Mouse (Mus musculus) limb, embryonic 14.5 days (tissue): ENCODE data around the gene Zfp423. TPM values are rescaled to one million over a fixed set of nuclear protein-coding genes. Genes with fewer than 3 reads are reported as not detected.

Source experiments
- ATAC-seq: fragments of 200-750 bp; cut with Nextera tagmentation; 2 replicates; pipeline ENCODE4 v1.8.0; 2017; ENCODE audit warnings: low read depth, moderate number of reproducible peaks, moderate TSS enrichment; ENCODE audit not compliant: low FRiP score
- DNase-seq: peaks from one replicate; pipeline ENCODE4 v3.0.0-alpha.2; 2015; ENCODE audit warnings: low spot score
- H3K27ac ChIP-seq: fragments of 300-500 bp; sonication (generic); replicated peaks from 2 replicates; pipeline ENCODE4 v1.5.1; 2014; ENCODE audit warnings: low read depth, mild to moderate bottlenecking, low read length, moderate library complexity, mixed read lengths
- H3K27me3 ChIP-seq: fragments of 300-500 bp; sonication (generic); 2 replicates; pipeline ENCODE4 v1.6.1; 2014; ENCODE audit warnings: low read length, mixed read lengths; ENCODE audit not compliant: control insufficient read depth, insufficient read depth
- H3K36me3 ChIP-seq: fragments of 300-500 bp; sonication (generic); 2 replicates; pipeline ENCODE4 v1.6.1; 2014; ENCODE audit warnings: mild to moderate bottlenecking, low read length, moderate library complexity, mixed read lengths; ENCODE audit not compliant: control insufficient read depth, insufficient read depth
- H3K4me1 ChIP-seq: fragments of 300-500 bp; sonication (generic); 2 replicates; pipeline ENCODE4 v1.6.1; 2014; ENCODE audit warnings: antibody characterized with exemption, low read length, mixed read lengths; ENCODE audit not compliant: control insufficient read depth, insufficient read depth
- H3K4me2 ChIP-seq: fragments of 300-500 bp; sonication (generic); replicated peaks from 2 replicates; pipeline ENCODE4 v1.6.1; 2014; ENCODE audit warnings: low read depth, mild to moderate bottlenecking, low read length, moderate library complexity; ENCODE audit not compliant: severe bottlenecking
- H3K4me3 ChIP-seq: fragments of 300-500 bp; sonication (generic); replicated peaks from 2 replicates; pipeline ENCODE4 v1.5.1; 2014; ENCODE audit warnings: low read length
- H3K9ac ChIP-seq: fragments of 300-500 bp; sonication (generic); 2 replicates; pipeline ENCODE4 v1.6.1; 2014; ENCODE audit warnings: mild to moderate bottlenecking, low read depth, low read length, moderate library complexity; ENCODE audit not compliant: severe bottlenecking
- H3K9me3 ChIP-seq: fragments of 300-500 bp; sonication (generic); 2 replicates; pipeline ENCODE4 v1.6.1; 2016; ENCODE audit warnings: low read length; ENCODE audit not compliant: control insufficient read depth
- POLR2A ChIP-seq: fragments of 200-500 bp; IDR thresholded peaks from 2 replicates; pipeline ENCODE4 v1.8.0; 2012; ENCODE audit warnings: inconsistent platforms, mild to moderate bottlenecking, moderate library complexity, borderline replicate concordance; ENCODE audit not compliant: insufficient read depth, insufficient read length; ENCODE audit errors: extremely low read depth
- WGBS: fragments of 180-500 bp; shearing (Covaris S2); extraction: QIAGEN DNeasy Blood & Tissue Kit; methylation state at CpG from one replicate; pipeline ENCODE4 v1.1.7; 2014; 5-methylcytosine and 5-hydroxymethylcytosine counted together
- polyA plus RNA-seq, 2 experiments: library from polyadenylated mRNA; depleted of rRNA in 1 of 2; stranded (reverse) in 1 of 2; unstranded in 1 of 2; fragments of >200 nt; fragmentation: Nextera tagmentation in 1 of 2; extraction: Ambion mirVana in 1 of 2; gene quantifications; 2 replicates each; pipeline versions ENCODE4 v1.2.1 to v1.2.3; 2012 to 2014

Zfp423 gene
- polyA plus RNA-seq, 2 experiments: 24.4 to 46.4 TPM

GRCm38 (mm10) chr8:87667914-87668643, 291.3 kb downstream of the Zfp423 start:
- WGBS: 61% methylated on average over 26 of the region's 26 CpGs
- no peak for TF ChIP-seq POLR2A
- H3K4me3 ChIP-seq: no peak overlapping the region
- no peaks in the 10 kb centered on the region for H3K27me3 ChIP-seq
- no peak overlapping the region for H3K4me2 ChIP-seq
- ATAC-seq (no peak), DNase-seq (no peak)
- no peaks in the 10 kb centered on the region for H3K9me3 ChIP-seq
- H3K9ac ChIP-seq: no peak overlapping the region
- peaks cover 3% of the 10 kb centered on the region; the same call in 1 of the 2 replicates for H3K36me3 ChIP-seq
- H3K27ac ChIP-seq: no peak overlapping the region
- peaks cover 11% of the 10 kb centered on the region for H3K4me1 ChIP-seq

GRCm38 (mm10) chr8:87667297-87667696, 292.1 kb downstream of the Zfp423 start:
- Histone ChIP-seq H3K36me3 (peaks cover 3% of the 10 kb centered on the region; the same call in 1 of the 2 replicates), H3K4me1 (peaks cover 17% of the 10 kb centered on the region), H3K27me3 (no peaks in the 10 kb centered on the region), H3K9me3 (no peaks in the 10 kb centered on the region), H3K4me3 (no peak overlapping the region), H3K4me2 (no peak overlapping the region), H3K9ac (no peak overlapping the region), H3K27ac (no peak overlapping the region)
- WGBS: 87% methylated on average over 6 of the region's 6 CpGs
- DNase-seq (no peak), ATAC-seq (no peak)
- TF ChIP-seq POLR2A: no peak

DNA sequence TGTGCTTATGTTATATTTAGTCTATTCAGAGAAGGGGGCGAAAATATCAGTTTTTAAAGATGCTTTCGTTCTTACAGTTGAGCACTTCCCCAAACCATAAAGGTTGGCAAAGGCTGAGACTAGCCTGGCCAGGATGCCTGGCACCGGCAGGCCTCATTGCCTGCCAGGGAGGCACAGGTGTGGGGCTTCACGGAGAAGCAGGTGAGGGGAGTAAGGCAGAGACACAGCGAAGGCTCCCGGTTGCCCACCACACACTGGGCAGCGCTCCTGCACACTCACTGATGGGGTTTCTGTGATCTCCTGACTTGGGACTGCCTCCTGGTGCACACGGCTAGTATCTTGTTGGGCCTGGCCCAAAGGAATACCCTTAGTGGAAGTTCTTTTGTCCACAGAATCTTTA, 294.1 kb downstream of the Zfp423 start:
- H3K4me2 ChIP-seq: no peak overlapping the region
- H3K4me3 ChIP-seq: no peak overlapping the region
- H3K9me3 ChIP-seq: no peaks in the 10 kb centered on the region
- H3K27ac ChIP-seq: no peak overlapping the region
- no peak for ATAC-seq
- H3K9ac ChIP-seq: no peak overlapping the region
- 92% methylated on average over 8 of the region's 8 CpGs for WGBS
- peaks cover 30% of the 10 kb centered on the region for H3K4me1 ChIP-seq
- no peak for DNase-seq
- peaks cover 12% of the 10 kb centered on the region for H3K27me3 ChIP-seq
- 0 out of 2 replicates have a peak, but pooled peaks cover 2% of the 10 kb centered on the region for H3K36me3 ChIP-seq
- TF ChIP-seq POLR2A: no peak

DNA sequence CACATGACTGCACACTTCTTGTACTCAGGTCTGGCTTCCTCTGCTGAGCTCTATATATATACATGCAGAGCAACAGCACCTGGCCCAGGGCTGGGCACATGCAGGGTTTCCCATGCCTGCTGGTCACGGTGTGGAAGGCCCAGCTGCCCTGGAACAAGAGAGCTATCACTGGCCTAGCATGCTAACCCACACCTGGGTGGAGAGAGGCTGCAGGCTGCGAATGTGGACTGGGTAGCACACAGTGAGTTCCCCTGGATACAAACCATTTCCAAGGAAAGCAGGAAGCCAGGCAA, 295.2 kb downstream of the Zfp423 start:
- no peak overlapping the region for H3K9ac ChIP-seq
- H3K4me1 ChIP-seq: peaks cover 37% of the 10 kb centered on the region
- H3K36me3 ChIP-seq: no peaks in the 10 kb centered on the region

GRCm38 (mm10) chr8:87663349-87664216, 295.8 kb downstream of the Zfp423 start:
- 15% methylated on average over 18 of the region's 18 CpGs for WGBS
- no peak for TF ChIP-seq POLR2A
- ATAC-seq: peak; percentile 38; the same call in 1 of the 2 replicates

More for the DNA sequence above, 295.2 kb downstream of the Zfp423 start:
- ATAC-seq (no peak), DNase-seq (no peak)
- no peak overlapping the region for H3K27ac ChIP-seq
- no peak overlapping the region for H3K4me2 ChIP-seq
- H3K27me3 ChIP-seq: peaks cover 12% of the 10 kb centered on the region
- no peaks in the 10 kb centered on the region for H3K9me3 ChIP-seq
- WGBS: 86% methylated on average over 2 of the region's 2 CpGs
- TF ChIP-seq POLR2A: no peak
- no peak overlapping the region for H3K4me3 ChIP-seq

More at GRCm38 (mm10) chr8:87663349-87664216, 295.8 kb downstream of the Zfp423 start:
- peak overlapping the region; percentile 14 for H3K4me3 ChIP-seq
- peaks cover 12% of the 10 kb centered on the region for H3K27me3 ChIP-seq
- H3K4me1 ChIP-seq: peaks cover 36% of the 10 kb centered on the region
- H3K27ac ChIP-seq: no peak overlapping the region
- no peaks in the 10 kb centered on the region for H3K36me3 ChIP-seq
- peak overlapping the region; percentile 32; the same call in 1 of the 2 replicates for H3K9ac ChIP-seq
- H3K9me3 ChIP-seq: no peaks in the 10 kb centered on the region
- peak overlapping the region; percentile 41 for H3K4me2 ChIP-seq
- peak; percentile 84 for DNase-seq
